Mouse (Mus musculus) midbrain, embryonic 10.5 days (tissue): ENCODE measurements around the gene Gm36245. TPM values are rescaled to one million over a fixed set of nuclear protein-coding genes. Genes with fewer than 3 reads are reported as not detected.

ENCODE experiments used
- DNase-seq: peaks from one replicate; pipeline ENCODE4 v3.0.0-alpha.2; 2017; ENCODE audit warnings: low spot score
- H3K27ac ChIP-seq: fragments of 300-500 bp; sonication (generic); replicated peaks from 2 replicates; pipeline ENCODE4 v1.5.1; 2016; ENCODE audit warnings: mild to moderate bottlenecking
- H3K27me3 ChIP-seq: fragments of 300-500 bp; sonication (generic); 2 replicates; pipeline ENCODE4 v1.6.1; 2016; ENCODE audit warnings: low read depth, mild to moderate bottlenecking; ENCODE audit not compliant: poor library complexity, severe bottlenecking
- H3K36me3 ChIP-seq: fragments of 300-500 bp; sonication (generic); 2 replicates; pipeline ENCODE4 v1.6.1; 2016; ENCODE audit warnings: mild to moderate bottlenecking, moderate library complexity
- H3K4me1 ChIP-seq: fragments of 300-500 bp; sonication (generic); 2 replicates; pipeline ENCODE4 v1.6.1; 2016
- H3K4me3 ChIP-seq: fragments of 300-500 bp; sonication (generic); 2 replicates; pipeline ENCODE4 v1.5.1; 2016; ENCODE audit warnings: mild to moderate bottlenecking, moderate library complexity
- H3K9me3 ChIP-seq: fragments of 300-500 bp; sonication (generic); replicated peaks from 2 replicates; pipeline ENCODE4 v1.6.1; 2016; ENCODE audit warnings: mild to moderate bottlenecking
- WGBS: fragments of 180-500 bp; shearing (Covaris S2); methylation state at CpG from one replicate; pipeline ENCODE4 v1.1.7; 2016; 5-methylcytosine and 5-hydroxymethylcytosine counted together
- polyA plus RNA-seq: library from polyadenylated mRNA; unstranded; fragments of >200 nt; fragmentation: Nextera tagmentation; extraction: Ambion mirVana; gene quantifications from 2 replicates; pipeline ENCODE4 v1.2.1, GENCODE M21; 2016

Gm36245 gene
- polyA plus RNA-seq: not detected in 2 replicates

GRCm38 (mm10) chr15:77598958-77599357, at the start of gene Gm36245:
Gene Gm36245 (plus strand): TSS chr15:77599258.
- H3K27ac ChIP-seq: no peak within 1 kb of the TSS
- H3K4me1 ChIP-seq: no peaks in the 10 kb centered on the region
- WGBS: 86% methylated on average over 1 of the region's 1 CpGs
- DNase-seq: no peak
- no peaks in the 10 kb centered on the region for H3K9me3 ChIP-seq
- no peak within 1 kb of the TSS for H3K4me3 ChIP-seq
- no peaks in the 10 kb centered on the region for H3K36me3 ChIP-seq
- no peaks in the 10 kb centered on the region for H3K27me3 ChIP-seq

GRCm38 (mm10) chr15:77561792-77562191, 37.3 kb upstream of the Gm36245 start, which contains the start of gene 1700025B11Rik:
Gene 1700025B11Rik (minus strand): TSS chr15:77561892.
- Histone ChIP-seq H3K27me3 (no peaks in the 10 kb centered on the region), H3K27ac (no peak within 1 kb of the TSS), H3K4me1 (no peaks in the 10 kb centered on the region), H3K9me3 (no peaks in the 10 kb centered on the region), H3K4me3 (no peak within 1 kb of the TSS), H3K36me3 (no peaks in the 10 kb centered on the region)
- DNase-seq: no peak

GRCm38 (mm10) chr15:77563219-77563618, 35.8 kb upstream of the Gm36245 start:
- no peaks in the 10 kb centered on the region for H3K9me3 ChIP-seq
- no peak overlapping the region for H3K4me3 ChIP-seq
- H3K27ac ChIP-seq: no peak overlapping the region
- DNase-seq: no peak
- H3K36me3 ChIP-seq: no peaks in the 10 kb centered on the region
- H3K27me3 ChIP-seq: no peaks in the 10 kb centered on the region
- H3K4me1 ChIP-seq: no peaks in the 10 kb centered on the region

GRCm38 (mm10) chr15:77578801-77579200, 20.3 kb upstream of the Gm36245 start:
- Histone ChIP-seq H3K9me3 (peaks cover 6% of the 10 kb centered on the region; the same call in 1 of the 2 replicates), H3K4me3 (no peak overlapping the region), H3K27me3 (no peaks in the 10 kb centered on the region), H3K36me3 (no peaks in the 10 kb centered on the region), H3K27ac (no peak overlapping the region), H3K4me1 (no peaks in the 10 kb centered on the region)
- DNase-seq: no peak
- WGBS: 92% methylated on average over 2 of the region's 2 CpGs

- 85% methylated on average over 4 of the region's 4 CpGs for WGBS
- Histone ChIP-seq H3K27me3 (no peaks in the 10 kb centered on the region), H3K9me3 (peaks cover 6% of the 10 kb centered on the region; the same call in 1 of the 2 replicates), H3K4me3 (no peak overlapping the region), H3K4me1 (no peaks in the 10 kb centered on the region), H3K27ac (no peak overlapping the region), H3K36me3 (no peaks in the 10 kb centered on the region)
- DNase-seq: no peak
Measured at GRCm38 (mm10) chr15:77579311-77579710, 19.7 kb upstream of the Gm36245 start.

GRCm38 (mm10) chr15:77581681-77582080, 17.4 kb upstream of the Gm36245 start:
- no peaks in the 10 kb centered on the region for H3K4me1 ChIP-seq
- peaks cover 6% of the 10 kb centered on the region; the same call in 1 of the 2 replicates for H3K9me3 ChIP-seq
- H3K27me3 ChIP-seq: no peaks in the 10 kb centered on the region
- no peak overlapping the region for H3K27ac ChIP-seq
- no peaks in the 10 kb centered on the region for H3K36me3 ChIP-seq
- WGBS: 77% methylated on average over 1 of the region's 1 CpGs
- H3K4me3 ChIP-seq: no peak overlapping the region
- no peak for DNase-seq

- peaks cover 6% of the 10 kb centered on the region; the same call in 1 of the 2 replicates for H3K9me3 ChIP-seq
- no peaks in the 10 kb centered on the region for H3K4me1 ChIP-seq
- H3K27ac ChIP-seq: no peak overlapping the region
- no peaks in the 10 kb centered on the region for H3K27me3 ChIP-seq
- no peaks in the 10 kb centered on the region for H3K36me3 ChIP-seq
- no peak overlapping the region for H3K4me3 ChIP-seq
- DNase-seq: no peak
Measured at GRCm38 (mm10) chr15:77587026-77587425, 12.0 kb upstream of the Gm36245 start.

GRCm38 (mm10) chr15:77588981-77589380, 10.1 kb upstream of the Gm36245 start:
- no peaks in the 10 kb centered on the region for H3K4me1 ChIP-seq
- H3K27me3 ChIP-seq: no peaks in the 10 kb centered on the region
- H3K27ac ChIP-seq: no peak overlapping the region
- no peaks in the 10 kb centered on the region for H3K9me3 ChIP-seq
- no peak for DNase-seq
- no peaks in the 10 kb centered on the region for H3K36me3 ChIP-seq
- H3K4me3 ChIP-seq: no peak overlapping the region

- H3K4me3 ChIP-seq: no peak overlapping the region
- H3K36me3 ChIP-seq: no peaks in the 10 kb centered on the region
- H3K27me3 ChIP-seq: no peaks in the 10 kb centered on the region
- no peaks in the 10 kb centered on the region for H3K4me1 ChIP-seq
- 80% methylated on average over 2 of the region's 2 CpGs for WGBS
- DNase-seq: no peak
- H3K9me3 ChIP-seq: no peaks in the 10 kb centered on the region
- H3K27ac ChIP-seq: no peak overlapping the region
Measured at GRCm38 (mm10) chr15:77590881-77591280, 8.2 kb upstream of the Gm36245 start.

- no peak overlapping the region for H3K4me3 ChIP-seq
- H3K36me3 ChIP-seq: no peaks in the 10 kb centered on the region
- DNase-seq: no peak
- no peaks in the 10 kb centered on the region for H3K9me3 ChIP-seq
- 88% methylated on average over 1 of the region's 1 CpGs for WGBS
- no peaks in the 10 kb centered on the region for H3K4me1 ChIP-seq
- no peak overlapping the region for H3K27ac ChIP-seq
- H3K27me3 ChIP-seq: no peaks in the 10 kb centered on the region
Measured at GRCm38 (mm10) chr15:77593557-77593956, 5.5 kb upstream of the Gm36245 start.

- no peak within 1 kb of the TSS for H3K4me3 ChIP-seq
- H3K4me1 ChIP-seq: no peaks in the 10 kb centered on the region
- H3K27me3 ChIP-seq: no peaks in the 10 kb centered on the region
- no peak for DNase-seq
- no peaks in the 10 kb centered on the region for H3K36me3 ChIP-seq
- H3K9me3 ChIP-seq: no peaks in the 10 kb centered on the region
- H3K27ac ChIP-seq: no peak within 1 kb of the TSS
- WGBS: 72% methylated on average over 5 of the region's 5 CpGs
Measured at GRCm38 (mm10) chr15:77595961-77596360, 3.1 kb upstream of the Gm36245 start, which contains the start of gene Apol10b. Gene Apol10b (minus strand): TSS chr15:77596125.

GRCm38 (mm10) chr15:77598429-77598828, 629 bp upstream of the Gm36245 start:
- DNase-seq: no peak

GRCm38 (mm10) chr15:77606069-77606468, 7.0 kb downstream of the Gm36245 start:
- H3K4me3 ChIP-seq: no peak overlapping the region
- 90% methylated on average over 3 of the region's 3 CpGs for WGBS

More at GRCm38 (mm10) chr15:77598429-77598828, 629 bp upstream of the Gm36245 start:
- Histone ChIP-seq H3K27ac (no peak overlapping the region), H3K36me3 (no peaks in the 10 kb centered on the region), H3K27me3 (no peaks in the 10 kb centered on the region), H3K9me3 (no peaks in the 10 kb centered on the region), H3K4me1 (no peaks in the 10 kb centered on the region), H3K4me3 (no peak overlapping the region)
- WGBS: 73% methylated on average over 3 of the region's 3 CpGs

GRCm38 (mm10) chr15:77624710-77625109, 25.7 kb downstream of the Gm36245 start:
- Histone ChIP-seq H3K36me3 (no peaks in the 10 kb centered on the region), H3K4me1 (peaks cover 7% of the 10 kb centered on the region), H3K9me3 (no peaks in the 10 kb centered on the region), H3K4me3 (no peak overlapping the region), H3K27ac (no peak overlapping the region), H3K27me3 (no peaks in the 10 kb centered on the region)
- DNase-seq: no peak
- WGBS: 92% methylated on average over 1 of the region's 1 CpGs

More at GRCm38 (mm10) chr15:77606069-77606468, 7.0 kb downstream of the Gm36245 start:
- no peak for DNase-seq
- Histone ChIP-seq H3K27me3 (no peaks in the 10 kb centered on the region), H3K27ac (no peak overlapping the region), H3K4me1 (no peaks in the 10 kb centered on the region), H3K9me3 (no peaks in the 10 kb centered on the region), H3K36me3 (no peaks in the 10 kb centered on the region)
